Mouse (Mus musculus): ENCODE results near the gene Nusap1. TPM values are rescaled to one million over a fixed set of nuclear protein-coding genes. Genes with fewer than 3 reads are reported as not detected.
A peak's percentile ranks its signal among the peaks of the same experiment; 100 is the strongest.
"Not testable (repeated sequence)": the region's sequence is repeated elsewhere in the genome, so short reads cannot be mapped to it uniquely, and the experiment has no call there.

The Nusap1 gene
- polyA plus RNA-seq, 1 experiment from 2014 or later: 121 TPM

GRCm38 (mm10) chr2:119619002-119619401 lies 904 bp downstream of the Nusap1 start:
- not testable (repeated sequence) for DNase-seq (ENCODE audit: low spot score, missing footprints); H3K27ac ChIP-seq (ENCODE audit: low read depth, low read length); H3K9me3 ChIP-seq (ENCODE audit: control insufficient read depth, low read length); H3K36me3 ChIP-seq (ENCODE audit: control insufficient read depth, insufficient read depth, low read length); H3K27me3 ChIP-seq (ENCODE audit: control insufficient read depth, insufficient read depth, low read length); ATAC-seq (ENCODE audit: low FRiP score)
- Histone ChIP-seq H3K4me3 (ENCODE audit: low read depth, low read length) (peak overlapping the region; percentile 79), H3K4me2 (peak overlapping the region; percentile 58), H3K4me1 (ENCODE audit: control insufficient read depth, insufficient read depth, low read length) (peaks cover 19% of the 10 kb centered on the region), H3K9ac (ENCODE audit: low read length) (peak overlapping the region; percentile 53)
- WGBS: 19% methylated on average over 6 of the region's 6 CpGs

GRCm38 (mm10) chr2:119621302-119621701 lies 3.2 kb downstream of the Nusap1 start:
- 93% methylated on average over 2 of the region's 2 CpGs for WGBS
- H3K27me3 ChIP-seq (ENCODE audit: control insufficient read depth, insufficient read depth, low read length): no peaks in the 10 kb centered on the region
- no peak overlapping the region for H3K27ac ChIP-seq (ENCODE audit: low read depth, low read length)
- peaks cover 19% of the 10 kb centered on the region for H3K4me1 ChIP-seq (ENCODE audit: control insufficient read depth, insufficient read depth, low read length)
- H3K36me3 ChIP-seq (ENCODE audit: control insufficient read depth, insufficient read depth, low read length): peaks cover 2% of the 10 kb centered on the region; the same call in 1 of the 2 replicates
- no peaks in the 10 kb centered on the region for H3K9me3 ChIP-seq (ENCODE audit: control insufficient read depth, low read length)
- no peak for DNase-seq (ENCODE audit: low spot score, missing footprints)
- peak overlapping the region; percentile 14 for H3K4me2 ChIP-seq
- no peak overlapping the region for H3K9ac ChIP-seq (ENCODE audit: low read length)
- no peak for ATAC-seq (ENCODE audit: low FRiP score)
- H3K4me3 ChIP-seq (ENCODE audit: low read depth, low read length): no peak overlapping the region

GRCm38 (mm10) chr2:119636781-119637180 lies 18.7 kb downstream of the Nusap1 start:
- ATAC-seq (ENCODE audit: low FRiP score): no peak
- peaks cover 20% of the 10 kb centered on the region for H3K36me3 ChIP-seq (ENCODE audit: control insufficient read depth, insufficient read depth, low read length)
- no peak overlapping the region for H3K9ac ChIP-seq (ENCODE audit: low read length)
- no peaks in the 10 kb centered on the region for H3K4me1 ChIP-seq (ENCODE audit: control insufficient read depth, insufficient read depth, low read length)
- no peak overlapping the region for H3K4me2 ChIP-seq
- H3K27ac ChIP-seq (ENCODE audit: low read depth, low read length): no peak overlapping the region
- no peaks in the 10 kb centered on the region for H3K9me3 ChIP-seq (ENCODE audit: control insufficient read depth, low read length)
- no peaks in the 10 kb centered on the region for H3K27me3 ChIP-seq (ENCODE audit: control insufficient read depth, insufficient read depth, low read length)
- H3K4me3 ChIP-seq (ENCODE audit: low read depth, low read length): no peak overlapping the region
- no peak for DNase-seq (ENCODE audit: low spot score, missing footprints)
- WGBS: 81% methylated on average over 1 of the region's 1 CpGs

GRCm38 (mm10) chr2:119641214-119641912 lies 23.3 kb downstream of the Nusap1 start:
- H3K4me2 ChIP-seq: no peak overlapping the region
- no peak for DNase-seq (ENCODE audit: low spot score, missing footprints)
- H3K9ac ChIP-seq (ENCODE audit: low read length): no peak overlapping the region
- H3K27me3 ChIP-seq (ENCODE audit: control insufficient read depth, insufficient read depth, low read length): no peaks in the 10 kb centered on the region
- ATAC-seq (ENCODE audit: low FRiP score): no peak
- WGBS: 96% methylated on average over 5 of the region's 5 CpGs
- no peak overlapping the region for H3K27ac ChIP-seq (ENCODE audit: low read depth, low read length)
- no peak overlapping the region for H3K4me3 ChIP-seq (ENCODE audit: low read depth, low read length)
- no peaks in the 10 kb centered on the region for H3K9me3 ChIP-seq (ENCODE audit: control insufficient read depth, low read length)
- H3K36me3 ChIP-seq (ENCODE audit: control insufficient read depth, insufficient read depth, low read length): peaks cover 31% of the 10 kb centered on the region
- no peaks in the 10 kb centered on the region for H3K4me1 ChIP-seq (ENCODE audit: control insufficient read depth, insufficient read depth, low read length)

GRCm38 (mm10) chr2:119644254-119644653 lies 26.2 kb downstream of the Nusap1 start:
- peaks cover 38% of the 10 kb centered on the region for H3K36me3 ChIP-seq (ENCODE audit: control insufficient read depth, insufficient read depth, low read length)
- WGBS: 94% methylated on average over 5 of the region's 5 CpGs
- no peak for ATAC-seq (ENCODE audit: low FRiP score)

GRCm38 (mm10) chr2:119662220-119663182 lies 44.4 kb downstream of the Nusap1 start, which contains the start of gene Ndufaf1:
Gene Ndufaf1, minus strand, starts transcription at chr2:119662827.
- Histone ChIP-seq H3K4me3 (ENCODE audit: low read depth, low read length) (peak within 1 kb of the TSS; percentile 58), H3K4me1 (ENCODE audit: control insufficient read depth, insufficient read depth, low read length) (peaks cover 2% of the 10 kb centered on the region; the same call in 1 of the 2 replicates), H3K9me3 (ENCODE audit: control insufficient read depth, low read length) (no peaks in the 10 kb centered on the region), H3K9ac (ENCODE audit: low read length) (peak within 1 kb of the TSS; percentile 63), H3K36me3 (ENCODE audit: control insufficient read depth, insufficient read depth, low read length) (no peaks in the 10 kb centered on the region), H3K4me2 (peak within 1 kb of the TSS; percentile 67), H3K27ac (ENCODE audit: low read depth, low read length) (no peak within 1 kb of the TSS), H3K27me3 (ENCODE audit: control insufficient read depth, insufficient read depth, low read length) (no peaks in the 10 kb centered on the region)
- ATAC-seq (ENCODE audit: low FRiP score) (peak; percentile 63), DNase-seq (ENCODE audit: low spot score, missing footprints) (peak; percentile 96)
- 2% methylated on average over 44 of the region's 44 CpGs for WGBS

More at GRCm38 (mm10) chr2:119644254-119644653, 26.2 kb downstream of the Nusap1 start:
- no peaks in the 10 kb centered on the region for H3K9me3 ChIP-seq (ENCODE audit: control insufficient read depth, low read length)
- no peak for DNase-seq (ENCODE audit: low spot score, missing footprints)
- H3K4me1 ChIP-seq (ENCODE audit: control insufficient read depth, insufficient read depth, low read length): no peaks in the 10 kb centered on the region
- H3K27me3 ChIP-seq (ENCODE audit: control insufficient read depth, insufficient read depth, low read length): no peaks in the 10 kb centered on the region
- H3K4me2 ChIP-seq: no peak overlapping the region
- H3K9ac ChIP-seq (ENCODE audit: low read length): no peak overlapping the region
- no peak overlapping the region for H3K4me3 ChIP-seq (ENCODE audit: low read depth, low read length)
- no peak overlapping the region for H3K27ac ChIP-seq (ENCODE audit: low read depth, low read length)

- ATAC-seq (ENCODE audit: low FRiP score): not testable (repeated sequence)
Measured at GRCm38 (mm10) chr2:119665744-119666143, 47.6 kb downstream of the Nusap1 start.

GRCm38 (mm10) chr2:119669010-119669409 lies 50.9 kb downstream of the Nusap1 start:
- Histone ChIP-seq H3K9me3 (ENCODE audit: control insufficient read depth, low read length) (no peaks in the 10 kb centered on the region), H3K27me3 (ENCODE audit: control insufficient read depth, insufficient read depth, low read length) (no peaks in the 10 kb centered on the region), H3K36me3 (ENCODE audit: control insufficient read depth, insufficient read depth, low read length) (no peaks in the 10 kb centered on the region), H3K4me2 (no peak overlapping the region), H3K9ac (ENCODE audit: low read length) (no peak overlapping the region), H3K4me3 (ENCODE audit: low read depth, low read length) (no peak overlapping the region), H3K27ac (ENCODE audit: low read depth, low read length) (no peak overlapping the region), H3K4me1 (ENCODE audit: control insufficient read depth, insufficient read depth, low read length) (no peaks in the 10 kb centered on the region)
- 13% methylated on average over 7 of the region's 7 CpGs for WGBS
- peak; percentile 83 for DNase-seq (ENCODE audit: low spot score, missing footprints)
- no peak for ATAC-seq (ENCODE audit: low FRiP score)

More at GRCm38 (mm10) chr2:119665744-119666143, 47.6 kb downstream of the Nusap1 start:
- H3K4me2 ChIP-seq; DNase-seq (ENCODE audit: low spot score, missing footprints); H3K36me3 ChIP-seq (ENCODE audit: control insufficient read depth, insufficient read depth, low read length); H3K9me3 ChIP-seq (ENCODE audit: control insufficient read depth, low read length); H3K27me3 ChIP-seq (ENCODE audit: control insufficient read depth, insufficient read depth, low read length); H3K27ac ChIP-seq (ENCODE audit: low read depth, low read length); H3K4me3 ChIP-seq (ENCODE audit: low read depth, low read length); H3K9ac ChIP-seq (ENCODE audit: low read length); H3K4me1 ChIP-seq (ENCODE audit: control insufficient read depth, insufficient read depth, low read length): not testable (repeated sequence)
- WGBS: 75% methylated on average over 19 of the region's 23 CpGs
